Mouse (Mus musculus): Measurements from ENCODE around the gene Prex1. TPM values are rescaled to one million over a fixed set of nuclear protein-coding genes. Genes with fewer than 3 reads are reported as not detected.
A peak's percentile ranks its signal among the peaks of the same experiment; 100 is the strongest.

Prex1 gene
- polyA plus RNA-seq, 1 experiment from 2014 or later = 29.7 TPM

GRCm38 (mm10) chr2:166716067-166716466, 2.4 kb upstream of the Prex1 start:
- ATAC-seq (replicated peaks; ENCODE audit: low FRiP score) (no peak), DNase-seq (ENCODE audit: low spot score) (no peak)
- H3K4me3 ChIP-seq (ENCODE audit: low read depth, low read length) = no peak overlapping the region
- no peaks in the 10 kb centered on the region for H3K27me3 ChIP-seq (ENCODE audit: control insufficient read depth, insufficient read depth, low read length)
- H3K9me3 ChIP-seq (ENCODE audit: control insufficient read depth, low read length) = no peaks in the 10 kb centered on the region
- no peaks in the 10 kb centered on the region for H3K36me3 ChIP-seq (ENCODE audit: control insufficient read depth, insufficient read depth, low read length)
- H3K9ac ChIP-seq (ENCODE audit: low read length) = no peak overlapping the region
- WGBS = 64% methylated on average over 7 of the region's 7 CpGs
- H3K27ac ChIP-seq (ENCODE audit: low read depth, low read length) = no peak overlapping the region
- no peak overlapping the region for H3K4me2 ChIP-seq (ENCODE audit: low read depth, low read length, severe bottlenecking)
- peaks cover 13% of the 10 kb centered on the region; the same call in 1 of the 2 replicates for H3K4me1 ChIP-seq (replicated peaks; ENCODE audit: control insufficient read depth, insufficient read depth, low read length)

DNA sequence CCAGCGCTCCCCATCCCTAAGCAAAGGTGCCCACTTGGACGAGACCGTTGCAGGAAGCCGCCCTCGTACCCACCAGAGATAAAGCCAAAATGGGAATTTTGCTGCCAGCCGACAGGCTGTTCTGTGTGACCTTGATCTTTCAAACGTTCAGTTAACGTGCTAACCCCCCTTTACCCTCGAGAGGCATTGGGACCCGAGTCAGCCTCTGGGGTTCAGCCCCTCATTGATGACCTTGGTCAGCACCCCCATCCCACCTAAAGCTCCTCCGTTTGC, 731 bp upstream of the Prex1 start:
- peaks cover 13% of the 10 kb centered on the region; the same call in 1 of the 2 replicates for H3K4me1 ChIP-seq (replicated peaks; ENCODE audit: control insufficient read depth, insufficient read depth, low read length)

GRCm38 (mm10) chr2:166712801-166713689, 587 bp downstream of the Prex1 start:
- WGBS = under 1% methylated on average over 58 of the region's 64 CpGs
- peak overlapping the region; percentile 71 for H3K9ac ChIP-seq (ENCODE audit: low read length)
- H3K27me3 ChIP-seq (ENCODE audit: control insufficient read depth, insufficient read depth, low read length) = no peaks in the 10 kb centered on the region
- ATAC-seq (replicated peaks; ENCODE audit: low FRiP score) = peak; percentile 49
- no peaks in the 10 kb centered on the region for H3K36me3 ChIP-seq (ENCODE audit: control insufficient read depth, insufficient read depth, low read length)
- peak overlapping the region; percentile 48; the same call in 1 of the 2 replicates for H3K27ac ChIP-seq (ENCODE audit: low read depth, low read length)
- peaks cover 13% of the 10 kb centered on the region; the same call in 1 of the 2 replicates for H3K4me1 ChIP-seq (replicated peaks; ENCODE audit: control insufficient read depth, insufficient read depth, low read length)
- peak overlapping the region; percentile 82 for H3K4me2 ChIP-seq (ENCODE audit: low read depth, low read length, severe bottlenecking)
- H3K9me3 ChIP-seq (ENCODE audit: control insufficient read depth, low read length) = no peaks in the 10 kb centered on the region
- H3K4me3 ChIP-seq (ENCODE audit: low read depth, low read length) = peak overlapping the region; percentile 73
- peak; percentile 84 for DNase-seq (ENCODE audit: low spot score)

More for the DNA sequence above, 731 bp upstream of the Prex1 start:
- WGBS = 17% methylated on average over 11 of the region's 11 CpGs
- no peak for ATAC-seq (replicated peaks; ENCODE audit: low FRiP score)
- Histone ChIP-seq H3K9ac (ENCODE audit: low read length) (peak overlapping the region; percentile 68), H3K27me3 (ENCODE audit: control insufficient read depth, insufficient read depth, low read length) (no peaks in the 10 kb centered on the region), H3K36me3 (ENCODE audit: control insufficient read depth, insufficient read depth, low read length) (no peaks in the 10 kb centered on the region), H3K4me2 (ENCODE audit: low read depth, low read length, severe bottlenecking) (peak overlapping the region; percentile 78), H3K9me3 (ENCODE audit: control insufficient read depth, low read length) (no peaks in the 10 kb centered on the region), H3K4me3 (ENCODE audit: low read depth, low read length) (peak overlapping the region; percentile 73), H3K27ac (ENCODE audit: low read depth, low read length) (no peak overlapping the region)
- no peak for DNase-seq (ENCODE audit: low spot score)

DNA sequence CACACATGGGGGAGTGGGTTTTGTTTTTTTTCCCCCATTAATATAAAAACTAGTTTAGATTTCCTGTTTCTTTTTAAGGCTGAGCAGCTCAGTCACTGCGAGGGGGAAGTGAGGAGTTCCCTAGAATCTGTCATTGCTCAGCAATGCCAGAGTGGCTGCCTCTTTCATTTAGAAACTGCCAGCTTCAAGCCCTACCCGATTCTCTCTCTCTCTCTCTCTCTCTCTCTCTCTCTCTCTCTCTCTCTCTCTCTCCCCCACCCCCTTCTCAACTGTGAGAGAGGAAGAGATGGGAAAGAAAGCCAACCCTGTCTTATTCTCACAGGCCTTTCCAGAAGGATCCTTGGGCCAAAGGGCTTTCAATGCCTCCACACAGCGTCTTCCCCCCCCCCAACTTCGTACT, 1.3 kb downstream of the Prex1 start:
- DNase-seq (ENCODE audit: low spot score) = no peak
- under 1% methylated on average over 4 of the region's 4 CpGs for WGBS

GRCm38 (mm10) chr2:166711681-166712132, 1.9 kb downstream of the Prex1 start:
- DNase-seq (ENCODE audit: low spot score) (peak; percentile 59), ATAC-seq (replicated peaks; ENCODE audit: low FRiP score) (no peak)
- peak overlapping the region; percentile 41 for H3K9ac ChIP-seq (ENCODE audit: low read length)
- H3K27ac ChIP-seq (ENCODE audit: low read depth, low read length) = no peak overlapping the region
- peak overlapping the region; percentile 82 for H3K4me2 ChIP-seq (ENCODE audit: low read depth, low read length, severe bottlenecking)
- no peaks in the 10 kb centered on the region for H3K36me3 ChIP-seq (ENCODE audit: control insufficient read depth, insufficient read depth, low read length)
- WGBS = 19% methylated on average over 7 of the region's 7 CpGs
- peak overlapping the region; percentile 73 for H3K4me3 ChIP-seq (ENCODE audit: low read depth, low read length)
- peaks cover 13% of the 10 kb centered on the region; the same call in 1 of the 2 replicates for H3K4me1 ChIP-seq (replicated peaks; ENCODE audit: control insufficient read depth, insufficient read depth, low read length)
- H3K27me3 ChIP-seq (ENCODE audit: control insufficient read depth, insufficient read depth, low read length) = no peaks in the 10 kb centered on the region
- no peaks in the 10 kb centered on the region for H3K9me3 ChIP-seq (ENCODE audit: control insufficient read depth, low read length)

More for the DNA sequence above, 1.3 kb downstream of the Prex1 start:
- Histone ChIP-seq H3K9ac (ENCODE audit: low read length) (peak overlapping the region; percentile 71; the same call in 1 of the 2 replicates), H3K9me3 (ENCODE audit: control insufficient read depth, low read length) (no peaks in the 10 kb centered on the region), H3K27me3 (ENCODE audit: control insufficient read depth, insufficient read depth, low read length) (no peaks in the 10 kb centered on the region), H3K4me3 (ENCODE audit: low read depth, low read length) (peak overlapping the region; percentile 73), H3K4me1 (replicated peaks; ENCODE audit: control insufficient read depth, insufficient read depth, low read length) (peaks cover 13% of the 10 kb centered on the region; the same call in 1 of the 2 replicates), H3K36me3 (ENCODE audit: control insufficient read depth, insufficient read depth, low read length) (no peaks in the 10 kb centered on the region), H3K4me2 (ENCODE audit: low read depth, low read length, severe bottlenecking) (peak overlapping the region; percentile 82), H3K27ac (ENCODE audit: low read depth, low read length) (no peak overlapping the region)
- ATAC-seq (replicated peaks; ENCODE audit: low FRiP score) = no peak

DNA sequence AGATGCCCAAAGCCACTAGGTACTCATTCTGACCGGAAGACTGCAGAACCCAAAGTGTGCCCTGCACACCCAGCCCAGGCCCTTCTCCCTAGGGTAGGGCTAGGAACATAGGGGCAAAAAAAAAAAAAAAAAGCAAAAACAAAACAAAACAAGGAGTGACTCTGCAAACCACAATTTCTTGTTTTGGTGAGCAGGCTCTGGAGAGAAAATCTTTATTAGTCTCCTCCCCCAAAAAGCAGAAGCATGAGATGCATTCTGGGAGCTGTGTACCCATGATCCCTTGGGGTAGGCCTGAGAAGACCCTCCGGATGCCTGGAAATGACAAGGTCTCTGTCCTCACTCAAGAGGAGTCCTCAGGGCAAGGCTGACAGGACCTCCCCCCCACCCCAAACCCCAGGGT, 3.7 kb downstream of the Prex1 start:
- 0 out of 2 replicates have a peak, but pooled peaks cover 5% of the 10 kb centered on the region for H3K36me3 ChIP-seq (ENCODE audit: control insufficient read depth, insufficient read depth, low read length)
- peaks cover 13% of the 10 kb centered on the region; the same call in 1 of the 2 replicates for H3K4me1 ChIP-seq (replicated peaks; ENCODE audit: control insufficient read depth, insufficient read depth, low read length)
- no peak for DNase-seq (ENCODE audit: low spot score)
- H3K9ac ChIP-seq (ENCODE audit: low read length) = no peak overlapping the region
- no peak overlapping the region for H3K4me3 ChIP-seq (ENCODE audit: low read depth, low read length)
- no peak overlapping the region for H3K27ac ChIP-seq (ENCODE audit: low read depth, low read length)
- no peaks in the 10 kb centered on the region for H3K9me3 ChIP-seq (ENCODE audit: control insufficient read depth, low read length)
- 93% methylated on average over 2 of the region's 2 CpGs for WGBS
- no peak overlapping the region for H3K4me2 ChIP-seq (ENCODE audit: low read depth, low read length, severe bottlenecking)
- H3K27me3 ChIP-seq (ENCODE audit: control insufficient read depth, insufficient read depth, low read length) = no peaks in the 10 kb centered on the region
- no peak for ATAC-seq (replicated peaks; ENCODE audit: low FRiP score)

GRCm38 (mm10) chr2:166708304-166708703, 5.3 kb downstream of the Prex1 start:
- DNase-seq (ENCODE audit: low spot score) (peak; percentile 43), ATAC-seq (replicated peaks; ENCODE audit: low FRiP score) (no peak)
- 90% methylated on average over 8 of the region's 8 CpGs for WGBS
- 0 out of 2 replicates have a peak, but pooled peaks cover 5% of the 10 kb centered on the region for H3K36me3 ChIP-seq (ENCODE audit: control insufficient read depth, insufficient read depth, low read length)
- H3K4me2 ChIP-seq (ENCODE audit: low read depth, low read length, severe bottlenecking) = no peak overlapping the region
- H3K9ac ChIP-seq (ENCODE audit: low read length) = no peak overlapping the region
- no peaks in the 10 kb centered on the region for H3K27me3 ChIP-seq (ENCODE audit: control insufficient read depth, insufficient read depth, low read length)
- peaks cover 13% of the 10 kb centered on the region; the same call in 1 of the 2 replicates for H3K4me1 ChIP-seq (replicated peaks; ENCODE audit: control insufficient read depth, insufficient read depth, low read length)
- H3K4me3 ChIP-seq (ENCODE audit: low read depth, low read length) = no peak overlapping the region
- no peak overlapping the region for H3K27ac ChIP-seq (ENCODE audit: low read depth, low read length)
- H3K9me3 ChIP-seq (ENCODE audit: control insufficient read depth, low read length) = no peaks in the 10 kb centered on the region

- Histone ChIP-seq H3K9me3 (ENCODE audit: control insufficient read depth, low read length) (no peaks in the 10 kb centered on the region), H3K4me2 (ENCODE audit: low read depth, low read length, severe bottlenecking) (no peak overlapping the region), H3K9ac (ENCODE audit: low read length) (no peak overlapping the region), H3K4me3 (ENCODE audit: low read depth, low read length) (no peak overlapping the region), H3K36me3 (ENCODE audit: control insufficient read depth, insufficient read depth, low read length) (0 out of 2 replicates have a peak, but pooled peaks cover 5% of the 10 kb centered on the region), H3K4me1 (replicated peaks; ENCODE audit: control insufficient read depth, insufficient read depth, low read length) (peaks cover under 1% of the 10 kb centered on the region; the same call in 1 of the 2 replicates), H3K27ac (ENCODE audit: low read depth, low read length) (no peak overlapping the region), H3K27me3 (ENCODE audit: control insufficient read depth, insufficient read depth, low read length) (no peaks in the 10 kb centered on the region)
- no peak for DNase-seq (ENCODE audit: low spot score)
- WGBS = 89% methylated on average over 2 of the region's 2 CpGs
- no peak for ATAC-seq (replicated peaks; ENCODE audit: low FRiP score)
These were observed 7.1 kb downstream of the Prex1 start for GRCm38 (mm10) chr2:166706526-166706925.

All from forebrain, embryonic 11.5 days (tissue).